8 mouse cellular contexts compared by ENCODE assay signal in genomic region chr4:126627021-126627681, GRCm38 (mm10). TPM values are rescaled to one million over a fixed set of nuclear protein-coding genes. Genes with fewer than 3 reads are reported as not detected.
DNase-seq lines count a peak whose midpoint lies in the region; ATAC-seq and TF ChIP-seq lines count a peak whose summit lies in the region.

No protein-coding gene starts in this region.

- peak overlapping the region; percentile 27 for H3K4me2 ChIP-seq in forebrain, postnatal 0 days (ENCODE audit: low read depth)

- H3K36me3 ChIP-seq in forebrain, postnatal 0 days (ENCODE audit: insufficient read depth), result no peaks in the 10 kb centered on the region
- H3K36me3 ChIP-seq in kidney, adult 2 months (ENCODE audit: control insufficient read depth, insufficient read depth, low read length), result no peaks in the 10 kb centered on the region

- 0 out of 2 replicates have a peak, but pooled peaks cover 4% of the 10 kb centered on the region for H3K4me1 ChIP-seq in forebrain, postnatal 0 days (ENCODE audit: insufficient read depth)
- H3K4me1 ChIP-seq in kidney, adult 2 months (ENCODE audit: control insufficient read depth, insufficient read depth, low read length), result no peaks in the 10 kb centered on the region

- H3K27ac ChIP-seq in forebrain, postnatal 0 days (ENCODE audit: low read depth, low read length), result no peak overlapping the region
- no peak overlapping the region for H3K27ac ChIP-seq in kidney, adult 2 months (ENCODE audit: insufficient read depth, low read depth, low read length)

- no peak overlapping the region for H3K9ac ChIP-seq in forebrain, postnatal 0 days

- TF ChIP-seq POLR2A in kidney, adult 2 months (IDR thresholded peaks at IDR 0.05; ENCODE audit: low read depth, low read length), result no peak

- peak; percentile 73 for DNase-seq in embryo, embryonic 10.5 days (ENCODE audit: low spot score)
- DNase-seq in forebrain, postnatal 0 days, result no peak
- peak; percentile 40 for DNase-seq in kidney, adult 2 months
- DNase-seq in MN1 (ENCODE audit: low spot score), result no peak
- no peak for DNase-seq in left cerebral cortex, adult 11 months (ENCODE audit: low spot score)
- no peak for DNase-seq in layer of hippocampus, adult 8-10 months (ENCODE audit: low spot score in 2 of 2)

- WGBS in forebrain, postnatal 0 days, result 3% methylated on average over 23 of the region's 23 CpGs
- WGBS in kidney, adult 2 months, result 6% methylated on average over 23 of the region's 23 CpGs

- 0 out of 2 replicates have a peak, but pooled peaks have one; percentile 27 for TF ChIP-seq CTCF in forebrain, postnatal 0 days (IDR thresholded peaks at IDR 0.05; ENCODE audit: low read depth)
- no peak; the same call in 1 of the 2 replicates for TF ChIP-seq CTCF in kidney, adult 2 months (conservative IDR thresholded peaks at IDR 0.05; ENCODE audit: insufficient read depth, insufficient read length, low read depth, low read length)

- no peak overlapping the region for H3K4me3 ChIP-seq in forebrain, postnatal 0 days (ENCODE audit: low read depth, low read length)
- peak overlapping the region; percentile 18 for H3K4me3 ChIP-seq in kidney, adult 2 months (ENCODE audit: insufficient read depth, low read depth, low read length)

- H3K27me3 ChIP-seq in forebrain, postnatal 0 days (ENCODE audit: insufficient read depth, low read length), result no peaks in the 10 kb centered on the region
- no peaks in the 10 kb centered on the region for H3K27me3 ChIP-seq in kidney, adult 2 months (replicated peaks; ENCODE audit: control insufficient read depth, insufficient read depth, low read length)

- ATAC-seq in forebrain, postnatal 0 days, result no peak; the same call in 1 of the 2 replicates
- ATAC-seq in megakaryocyte progenitor cell, adult 5-6 weeks (replicated peaks; ENCODE audit: poor library complexity), result peak; percentile 54; the same call in 1 of the 2 replicates
- no peak for ATAC-seq in activated CD4-positive, CD25-positive, alpha-beta regulatory T cell, adult 4 months

- H3K9me3 ChIP-seq in forebrain, postnatal 0 days (ENCODE audit: low read length), result no peaks in the 10 kb centered on the region

RNA-seq across cellular contexts. Expression of gene 5730409E04Rik, which starts 17.5 kb away (rescaled TPM):
- total RNA-seq in forebrain, postnatal 0 days (2014; rRNA removed), result 36.6 and 38.2 TPM in 2 replicates
- 10.1 and 19.0 TPM in 2 replicates for polyA plus RNA-seq in forebrain, postnatal 0 days (2015; fragmentation: Nextera tagmentation; extraction: Ambion mirVana)
- polyA plus RNA-seq in kidney, adult 2 months (2012; rRNA removed), result 6.9 and 7.5 TPM in 2 replicates
- 1.3 and 1.7 TPM in 2 replicates for total RNA-seq in megakaryocyte progenitor cell, adult 5-6 weeks (2015)
- total RNA-seq in megakaryocyte progenitor cell, adult 5-6 weeks (2017), result 2.2 and 2.3 TPM in 2 replicates
- 10 to 100 TPM; 66.8 to 72.5 (median 69.7) TPM for total RNA-seq in layer of hippocampus, adult 8-10 months (2022)
- under 1 TPM; 0.17 to 0.34 TPM for polyA plus RNA-seq in activated CD4-positive, CD25-positive, alpha-beta regulatory T cell, adult 4 months (2017; shearing (Covaris generic))

RNA-seq across cellular contexts. Expression of gene Psmb2, which starts 50.3 kb away (rescaled TPM):
- 185 and 187 TPM in 2 replicates for total RNA-seq in forebrain, postnatal 0 days (2014; rRNA removed)
- 497 and 510 TPM in 2 replicates for polyA plus RNA-seq in forebrain, postnatal 0 days (2015; fragmentation: Nextera tagmentation; extraction: Ambion mirVana)
- 180 and 189 TPM in 2 replicates for polyA plus RNA-seq in kidney, adult 2 months (2012; rRNA removed)
- 240 and 298 TPM in 2 replicates for total RNA-seq in megakaryocyte progenitor cell, adult 5-6 weeks (2015)
- 112 and 159 TPM in 2 replicates for total RNA-seq in megakaryocyte progenitor cell, adult 5-6 weeks (2017)
- total RNA-seq in layer of hippocampus, adult 8-10 months (2022), result 100 to 1,000 TPM in 3 of 4 experiments, 10 to 100 TPM in 1; 97.0 to 117 (median 111) TPM
- 100 to 1,000 TPM; 372 to 427 TPM for polyA plus RNA-seq in activated CD4-positive, CD25-positive, alpha-beta regulatory T cell, adult 4 months (2017; shearing (Covaris generic))

Comparison
In these comparisons a context has a peak if more than half of its experiments do, and no peak if none do; other contexts are left out.
1. DNase-seq: peak in embryo, embryonic 10.5 days (single experiment) and kidney, adult 2 months (single experiment); none in forebrain, postnatal 0 days (single experiment), MN1 (single experiment), left cerebral cortex, adult 11 months (single experiment) and layer of hippocampus, adult 8-10 months (0 of 2).
2. RNA of gene 5730409E04Rik, which starts 17.5 kb away (total RNA-seq): 66.8 to 72.5 TPM in layer of hippocampus, adult 8-10 months and 36.6 to 38.2 TPM in forebrain, postnatal 0 days; 1.3 to 2.3 TPM in megakaryocyte progenitor cell, adult 5-6 weeks; every median in the first group is over 10 times any median in the second.